In genomic region chr10:8886528-8886854, GRCm38 (mm10) we compare ENCODE assay signal across 8 mouse cellular contexts. TPM values are rescaled to one million over a fixed set of nuclear protein-coding genes. Genes with fewer than 3 reads are reported as not detected.
DNase-seq lines count a peak whose midpoint lies in the region; ATAC-seq and TF ChIP-seq lines count a peak whose summit lies in the region.

No protein-coding gene starts in this region.

- no peak for TF ChIP-seq POLR2A in ES-Bruce4 (IDR thresholded peaks at IDR 0.05; ENCODE audit: insufficient read depth, low read length)

- peaks cover 50% of the 10 kb centered on the region for H3K79me2 ChIP-seq in macrophage (ENCODE audit: inconsistent target)

- no peak for TF ChIP-seq CTCF in ES-Bruce4 (IDR thresholded peaks at IDR 0.05; ENCODE audit: low read depth, low read length)

- peak; percentile 36; the same call in 1 of the 2 replicates for ATAC-seq in heart, embryonic 12.5 days (ENCODE audit: insufficient number of reproducible peaks, low FRiP score)
- peak; percentile 13 to 14; a peak in 2 of 4 replicates for ATAC-seq in hematopoietic stem cell, adult 5-6 weeks (replicated peaks in 1 of 2; ENCODE audit: insufficient read depth in 1 of 2, low FRiP score in 2 of 2, low TSS enrichment in 1 of 2, low read depth in 1 of 2, poor library complexity in 2 of 2, severe bottlenecking in 2 of 2)
- ATAC-seq in CD4-positive, CD25-positive, alpha-beta regulatory T cell, adult 4 months: no peak

- peak overlapping the region; percentile 69 for H3K4me2 ChIP-seq in heart, embryonic 12.5 days

- peak overlapping the region; percentile 96 for H3K27ac ChIP-seq in heart, embryonic 12.5 days (ENCODE audit: poor library complexity, severe bottlenecking)
- H3K27ac ChIP-seq in ES-Bruce4 (ENCODE audit: insufficient read depth, low read length) (peak overlapping the region; percentile 48; the same call in 1 of the 2 replicates), macrophage (peak overlapping the region; percentile 88)

- no peak for TF ChIP-seq EP300 in ES-Bruce4 (IDR thresholded peaks at IDR 0.05; ENCODE audit: insufficient read depth, low read depth, low read length)

- intact Hi-C loops in heart, postnatal 10 days (cut with DNase I): loop anchor here (2.0 kb wide), 1 partner anchor 20 kb away; no protein-coding TSS in a partner anchor

- H3K9me3 ChIP-seq in heart, embryonic 12.5 days (replicated peaks): no peaks in the 10 kb centered on the region
- H3K9me3 ChIP-seq in ES-Bruce4 (replicated peaks; ENCODE audit: control insufficient read depth, insufficient read depth, low read length, poor library complexity, severe bottlenecking): no peaks in the 10 kb centered on the region

- DNase-seq in heart, postnatal 10 days: no peak
- DNase-seq in ovary, postnatal 14 days (ENCODE audit: low spot score): no peak
- no peak for DNase-seq in urinary bladder, postnatal 4 days (ENCODE audit: low spot score in 2 of 2)

- H3K4me1 ChIP-seq in heart, embryonic 12.5 days (replicated peaks): peaks cover 19% of the 10 kb centered on the region
- H3K4me1 ChIP-seq in ES-Bruce4 (ENCODE audit: control insufficient read depth, insufficient read depth, low read length): peaks cover 3% of the 10 kb centered on the region

- no peaks in the 10 kb centered on the region for H3K27me3 ChIP-seq in heart, embryonic 12.5 days (replicated peaks)
- H3K27me3 ChIP-seq in ES-Bruce4 (ENCODE audit: control insufficient read depth, insufficient read depth, low read length, poor library complexity, severe bottlenecking): no peaks in the 10 kb centered on the region

- peak overlapping the region; percentile 89 for H3K4me3 ChIP-seq in heart, embryonic 12.5 days
- H3K4me3 ChIP-seq in ES-Bruce4 (ENCODE audit: low read depth, low read length): peak overlapping the region; percentile 83
- peak overlapping the region; percentile 91 for H3K4me3 ChIP-seq in macrophage (ENCODE audit: inconsistent target)

- under 1% methylated on average over 14 of the region's 14 CpGs for WGBS in heart, embryonic 12.5 days
- 6% methylated on average over 14 of the region's 14 CpGs for WGBS in macrophage (ENCODE audit: missing documents)

- no peaks in the 10 kb centered on the region for H3K36me3 ChIP-seq in heart, embryonic 12.5 days
- no peaks in the 10 kb centered on the region for H3K36me3 ChIP-seq in ES-Bruce4 (ENCODE audit: control insufficient read depth, insufficient read depth, low read length, poor library complexity, severe bottlenecking)
- no peaks in the 10 kb centered on the region for H3K36me3 ChIP-seq in macrophage (ENCODE audit: inconsistent target)

- peak overlapping the region; percentile 85 for H3K9ac ChIP-seq in heart, embryonic 12.5 days
- peak overlapping the region; percentile 51 for H3K9ac ChIP-seq in ES-Bruce4 (ENCODE audit: low read depth, poor library complexity, severe bottlenecking)

RNA-seq across cellular contexts. Expression of gene Sash1, which starts 0.6 kb away (rescaled TPM):
- 2.2 and 2.9 TPM in 2 replicates for polyA plus RNA-seq in heart, embryonic 12.5 days (2016; fragmentation: Nextera tagmentation; extraction: Ambion mirVana)
- 10 to 100 TPM; 53.8 to 63.6 TPM for total RNA-seq in heart, postnatal 10 days (2021)
- polyA plus RNA-seq in ES-Bruce4 (2011; ENCODE audit: insufficient read depth, insufficient read length, low read depth, missing spikeins): 14.4 and 17.3 TPM in 2 replicates
- total RNA-seq in hematopoietic stem cell, adult 5-6 weeks (2017): 6.9 and 9.8 TPM in 2 replicates
- 1,000 to 10,000 TPM in 4 of 26 experiments, 100 to 1,000 TPM in 22; 448 to 1,370 (median 593) TPM for total RNA-seq in macrophage (2018; cell fraction: chromatin; rRNA removed)
- 100 to 1,000 TPM; 123 to 274 (median 157) TPM for total RNA-seq in macrophage (2018; cell fraction: cytosol; rRNA removed)
- total RNA-seq in macrophage (2018; cell fraction: nucleus; rRNA removed): 100 to 1,000 TPM; 308 to 672 (median 443) TPM
- polyA plus RNA-seq in macrophage (2018): 73.7 to 118 TPM (median 76.8 TPM) in 3 replicates
- polyA plus RNA-seq in CD4-positive, CD25-positive, alpha-beta regulatory T cell, adult 4 months (2017; shearing (Covaris generic)): not detected
